Mouse (Mus musculus) bone marrow, adult 2 months (tissue): ENCODE results near the gene Atg13. TPM values are rescaled to one million over a fixed set of nuclear protein-coding genes. Genes with fewer than 3 reads are reported as not detected.

Source experiments
- H3K27ac ChIP-seq: fragments of 200-500 bp; 2 replicates; pipeline ENCODE4 v1.5.1; 2012; ENCODE audit warnings: low read depth, mild to moderate bottlenecking, control low read depth, inconsistent platforms, low read length; ENCODE audit not compliant: control insufficient read depth, poor library complexity, insufficient read depth
- H3K4me1 ChIP-seq: fragments of 200-500 bp; 2 replicates; pipeline ENCODE4 v1.6.1; 2011; ENCODE audit warnings: low read length; ENCODE audit not compliant: control insufficient read depth, insufficient read depth
- H3K4me3 ChIP-seq: fragments of 200-500 bp; replicated peaks from 2 replicates; pipeline ENCODE3; 2011; ENCODE audit warnings: mild to moderate bottlenecking, low read depth, low read length, control low read depth; ENCODE audit not compliant: control insufficient read depth
- CTCF ChIP-seq: fragments of 200-500 bp; IDR thresholded peaks from 2 replicates; pipeline ENCODE4 v1.5.1; 2011; ENCODE audit warnings: low read length, control low read depth; ENCODE audit not compliant: control insufficient read depth, insufficient read depth
- POLR2A ChIP-seq: fragments of 200-500 bp; IDR thresholded peaks from 2 replicates; pipeline ENCODE4 v1.6.1; 2011; ENCODE audit warnings: low read depth, mild to moderate bottlenecking, control low read depth, low read length, borderline replicate concordance; ENCODE audit not compliant: control insufficient read depth
- WGBS: fragments of 180-500 bp; shearing (Covaris S2); methylation state at CpG from one replicate; pipeline ENCODE4 v1.1.7; 2018; 5-methylcytosine and 5-hydroxymethylcytosine counted together
- polyA plus RNA-seq: library from polyadenylated mRNA; stranded (reverse); fragments of >200 nt; gene quantifications from 2 replicates; pipeline ENCODE4 v1.2.4, GENCODE M21; 2011; ENCODE audit warnings: low replicate concordance; ENCODE audit not compliant: missing spikeins, insufficient read depth, insufficient read length

Atg13 gene
- polyA plus RNA-seq, 1 experiment, result 12.9 TPM

- H3K27ac ChIP-seq, result no peak overlapping the region
- TF ChIP-seq CTCF (no peak), POLR2A (no peak)
- H3K4me1 ChIP-seq, result no peaks in the 10 kb centered on the region; the same call in 1 of the 2 replicates
- WGBS, result 45% methylated on average over 2 of the region's 2 CpGs
- H3K4me3 ChIP-seq, result no peak overlapping the region
Measured at GRCm38 (mm10) chr2:91724716-91725115, 14.3 kb upstream of the Atg13 start.

- Histone ChIP-seq H3K27ac (no peak overlapping the region), H3K4me1 (no peaks in the 10 kb centered on the region; the same call in 1 of the 2 replicates), H3K4me3 (no peak overlapping the region)
- TF ChIP-seq CTCF, result no peak
- no peak for TF ChIP-seq POLR2A
Measured at GRCm38 (mm10) chr2:91723951-91724350, 13.6 kb upstream of the Atg13 start.

DNA sequence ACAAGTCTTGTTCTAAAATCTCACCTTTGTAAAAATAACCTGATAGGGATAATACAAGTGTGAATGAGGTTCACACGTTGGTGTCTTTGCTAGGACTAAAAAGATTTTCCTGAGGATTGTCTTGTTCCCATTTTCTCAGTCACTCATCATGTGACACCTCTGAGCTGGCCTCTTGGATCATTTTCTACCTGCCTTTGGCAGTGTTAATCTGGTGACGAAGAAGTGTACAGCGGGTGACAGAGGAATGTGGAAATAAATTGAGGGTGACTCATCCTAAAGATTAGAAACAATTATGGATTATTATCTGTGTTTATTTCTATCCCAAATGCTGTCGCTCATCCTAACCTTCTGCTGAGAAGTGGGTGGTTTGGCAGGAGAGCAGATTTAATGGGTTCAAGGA lies 13.0 kb upstream of the Atg13 start:
- H3K27ac ChIP-seq, result no peak overlapping the region
- H3K4me1 ChIP-seq, result no peaks in the 10 kb centered on the region; the same call in 1 of the 2 replicates
- WGBS, result 79% methylated on average over 4 of the region's 4 CpGs
- no peak overlapping the region for H3K4me3 ChIP-seq
- TF ChIP-seq CTCF, result no peak
- no peak for TF ChIP-seq POLR2A

- WGBS, result 82% methylated on average over 6 of the region's 6 CpGs
- Histone ChIP-seq H3K4me1 (no peaks in the 10 kb centered on the region), H3K27ac (no peak overlapping the region), H3K4me3 (no peak overlapping the region)
- TF ChIP-seq CTCF (no peak), POLR2A (no peak)
Measured at GRCm38 (mm10) chr2:91718276-91718675, 7.9 kb upstream of the Atg13 start.

DNA sequence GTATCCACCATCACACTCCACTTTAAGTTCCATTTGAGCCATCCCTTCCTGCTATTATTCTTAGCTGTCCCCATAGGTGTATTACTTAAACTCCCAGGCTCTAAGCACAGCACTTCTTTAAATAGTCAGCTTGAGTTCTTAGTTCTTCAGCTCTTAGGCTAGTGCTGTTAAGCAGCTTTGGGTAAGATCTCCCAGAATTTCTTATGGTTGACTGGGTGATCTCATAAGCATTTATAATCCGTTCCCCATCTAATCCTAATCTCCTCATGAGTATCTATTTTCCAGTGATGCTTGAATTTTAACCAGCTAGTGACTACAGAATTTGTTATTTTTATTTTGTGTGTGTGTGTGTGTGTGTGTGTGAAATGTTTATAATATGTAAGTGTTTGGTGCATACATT lies 4.5 kb upstream of the Atg13 start:
- H3K27ac ChIP-seq, result no peak overlapping the region
- WGBS, result 76% methylated on average over 1 of the region's 1 CpGs
- no peaks in the 10 kb centered on the region for H3K4me1 ChIP-seq
- no peak overlapping the region for H3K4me3 ChIP-seq
- no peak for TF ChIP-seq CTCF

DNA sequence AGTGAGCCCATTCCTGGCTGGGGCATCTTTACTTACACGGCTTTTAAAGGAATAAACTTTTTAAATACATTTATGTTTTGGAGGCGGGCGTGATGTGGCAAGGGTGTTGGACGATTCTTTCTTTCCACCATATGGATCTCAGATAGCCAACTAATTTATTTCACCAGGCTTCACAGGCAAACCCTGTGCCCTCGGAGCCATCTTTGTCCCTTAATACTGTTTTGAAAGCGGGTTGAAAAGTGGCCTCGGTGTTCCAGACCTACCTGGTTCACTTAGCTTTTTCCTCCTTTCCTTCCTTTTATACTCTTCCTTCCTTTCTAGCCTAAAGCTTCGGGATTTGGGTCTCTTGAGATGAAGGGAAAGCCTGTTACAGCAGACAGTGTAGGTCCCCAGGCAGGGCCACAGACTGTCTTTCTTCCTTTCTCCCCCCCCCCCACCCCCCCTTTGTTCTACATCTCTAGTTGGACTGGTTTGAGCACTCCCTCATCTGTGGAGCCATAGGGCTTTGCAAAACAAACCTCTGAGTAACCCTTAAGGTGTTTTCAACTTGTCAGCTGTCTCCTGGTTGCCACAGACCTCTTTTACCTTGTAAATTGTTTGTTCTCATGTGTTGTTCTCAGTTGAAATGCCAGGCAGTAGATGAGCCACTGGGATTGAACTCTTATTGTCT lies 1.0 kb upstream of the Atg13 start:
- Histone ChIP-seq H3K4me3 (peak overlapping the region; percentile 82), H3K27ac (peak overlapping the region; percentile 68; the same call in 1 of the 2 replicates), H3K4me1 (peaks cover 2% of the 10 kb centered on the region)
- WGBS, result under 1% methylated on average over 8 of the region's 8 CpGs
- TF ChIP-seq POLR2A, result no peak
- TF ChIP-seq CTCF, result no peak

- 91% methylated on average over 6 of the region's 6 CpGs for WGBS
- H3K4me1 ChIP-seq, result peaks cover 2% of the 10 kb centered on the region
- no peak overlapping the region for H3K27ac ChIP-seq
- TF ChIP-seq POLR2A (no peak), CTCF (no peak)
- no peak overlapping the region for H3K4me3 ChIP-seq
Measured at GRCm38 (mm10) chr2:91708361-91708760, 2.0 kb downstream of the Atg13 start.

- no peak for TF ChIP-seq POLR2A
- no peak for TF ChIP-seq CTCF
- H3K4me3 ChIP-seq, result no peak overlapping the region
- no peak overlapping the region for H3K27ac ChIP-seq
- H3K4me1 ChIP-seq, result peaks cover 2% of the 10 kb centered on the region
Measured at GRCm38 (mm10) chr2:91706456-91706855, 3.9 kb downstream of the Atg13 start.

DNA sequence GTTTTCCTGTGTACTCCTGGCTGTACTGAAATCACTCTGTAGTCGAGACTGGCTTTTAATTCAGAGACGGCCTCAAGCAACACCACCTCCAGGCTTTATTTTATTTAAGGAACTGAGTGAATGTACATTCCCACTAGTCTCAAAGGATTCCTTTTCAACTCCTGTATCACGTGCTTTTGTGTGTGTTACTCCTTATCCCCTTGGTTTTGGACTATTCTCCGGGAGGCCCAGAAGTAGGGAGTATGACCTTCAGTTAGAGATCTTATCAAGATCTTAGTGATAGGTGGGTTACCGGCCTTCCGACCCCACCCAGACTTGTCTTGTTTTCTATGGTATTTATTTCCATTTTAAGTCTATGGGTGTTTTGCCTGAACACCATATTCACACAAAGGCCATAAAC lies 4.6 kb downstream of the Atg13 start:
- Histone ChIP-seq H3K4me3 (no peak overlapping the region), H3K27ac (no peak overlapping the region), H3K4me1 (peaks cover 2% of the 10 kb centered on the region)
- no peak for TF ChIP-seq POLR2A
- no peak for TF ChIP-seq CTCF
- 74% methylated on average over 6 of the region's 6 CpGs for WGBS
